Mouse (Mus musculus) common myeloid progenitor, adult 5-6 weeks (primary cell): ENCODE results near the gene Ticam1. TPM values are rescaled to one million over a fixed set of nuclear protein-coding genes. Genes with fewer than 3 reads are reported as not detected.

Source experiments
- ATAC-seq: replicated peaks from 2 replicates; pipeline ENCODE4 v1.8.0; 2016; ENCODE audit warnings: low read depth, mild to moderate bottlenecking, moderate TSS enrichment, inconsistent platforms; ENCODE audit not compliant: poor library complexity, severe bottlenecking
- total RNA-seq: library from RNA; stranded (forward); fragments of 200-1000, 187-1606 nt; gene quantifications from 2 replicates; pipeline ENCODE4 v1.2.3, GENCODE M21; 2017

The Ticam1 gene
- 4.1 and 4.6 TPM in 2 replicates for total RNA-seq

DNA sequence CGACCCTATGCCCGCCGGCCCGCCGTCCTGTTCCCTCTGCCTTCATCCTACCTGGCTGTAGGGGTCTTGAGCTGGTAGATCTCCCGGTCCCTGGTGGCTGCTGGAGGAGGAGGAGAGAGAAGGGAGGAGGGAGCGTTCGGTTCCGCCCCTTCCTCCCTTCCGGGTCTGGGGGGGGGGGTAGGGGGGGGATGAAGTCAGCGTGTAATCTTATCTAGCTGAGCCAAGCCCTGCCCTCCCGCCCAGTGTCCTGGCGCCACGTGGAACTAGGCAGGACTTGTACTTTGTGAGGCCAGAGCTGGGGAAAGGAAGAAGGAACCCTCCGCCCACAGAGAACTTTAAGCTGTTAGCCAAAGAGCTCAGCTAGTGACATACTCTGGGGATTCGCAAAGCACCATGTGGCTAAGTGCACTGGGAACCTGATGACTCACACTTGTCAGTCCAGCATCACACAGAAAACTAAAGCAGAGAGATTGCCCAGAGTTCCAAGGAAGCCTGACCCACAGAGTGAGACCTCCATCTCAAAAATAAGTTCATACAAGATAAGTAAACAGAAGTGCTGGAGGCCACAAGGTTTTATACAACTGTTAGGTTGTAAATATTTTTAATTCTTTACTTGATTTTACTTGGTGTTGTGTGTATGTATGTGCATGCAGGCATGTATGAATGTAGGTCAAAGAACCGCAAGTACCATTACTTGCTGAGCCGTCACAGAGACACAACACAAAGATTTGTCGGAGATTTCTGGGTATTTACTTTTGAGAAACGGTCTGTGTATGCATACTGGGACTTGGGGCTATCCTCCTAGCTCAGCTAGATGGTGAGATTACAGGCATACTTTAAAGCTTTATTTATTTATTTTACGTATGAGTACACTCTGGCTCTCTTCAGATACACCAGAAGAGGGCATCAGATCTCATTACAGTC lies at the start of gene Ticam1:
Ticam1 (minus strand) TSS at position 144 of the 924 bp plus-strand sequence.
- peak; percentile 92 for ATAC-seq

DNA sequence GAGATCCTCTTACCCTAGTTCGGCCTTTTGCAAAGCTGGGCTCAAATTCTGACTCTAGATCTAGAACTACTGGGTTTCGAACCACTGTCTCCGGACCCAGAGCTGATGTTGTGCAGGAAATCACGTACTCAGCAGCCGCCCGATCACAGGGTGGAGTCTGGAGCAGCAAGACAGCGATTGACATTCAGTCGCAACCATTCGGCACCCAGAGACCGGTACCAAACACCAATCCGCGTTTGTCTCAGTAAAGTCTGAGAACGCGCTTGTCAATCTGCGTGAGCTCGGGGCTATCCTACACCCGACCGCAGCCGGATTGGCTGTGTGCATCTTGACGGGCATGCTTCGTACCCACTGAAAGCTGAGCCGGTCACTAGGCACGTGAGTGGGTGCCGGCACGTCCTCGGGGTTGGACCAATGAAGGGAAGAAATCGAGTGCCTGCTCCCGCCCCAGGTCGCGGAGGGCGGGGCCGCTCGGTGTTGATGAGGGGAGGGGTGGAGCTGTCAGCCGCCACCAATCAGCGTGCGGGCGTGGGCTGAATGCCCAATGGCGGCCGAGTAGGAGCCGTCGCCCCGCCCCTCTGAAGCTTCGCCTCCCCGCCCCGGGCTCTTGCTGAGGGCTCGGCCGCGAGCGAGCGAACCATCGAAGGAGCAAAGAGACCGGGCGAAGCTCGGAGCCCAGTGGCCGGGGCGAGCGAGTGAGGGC lies 49.0 kb upstream of the Ticam1 start, which contains the start of gene Kdm4b:
Kdm4b (plus strand) TSS at position 613 of the 703 bp plus-strand sequence.
- ATAC-seq, result peak; percentile 95

DNA sequence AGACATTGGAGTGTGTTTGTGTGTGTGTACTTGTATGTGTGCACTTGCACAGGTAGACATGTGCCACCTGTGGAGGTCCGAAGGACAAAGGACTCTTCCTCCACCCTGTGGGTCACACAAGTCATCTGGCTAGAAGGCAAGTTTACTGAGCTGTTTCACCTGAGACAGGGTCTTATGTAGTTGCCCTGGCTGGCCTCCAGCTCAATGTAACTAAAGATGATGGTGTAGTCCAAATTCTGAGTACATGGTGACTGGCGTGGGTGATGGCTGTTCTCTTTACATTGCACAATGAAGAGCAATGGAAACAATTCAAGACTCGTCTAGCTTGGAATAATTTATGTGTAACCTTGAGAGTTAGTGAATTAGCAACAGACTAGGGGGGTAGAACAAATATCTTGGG lies 47.8 kb upstream of the Ticam1 start:
- ATAC-seq, result no peak

DNA sequence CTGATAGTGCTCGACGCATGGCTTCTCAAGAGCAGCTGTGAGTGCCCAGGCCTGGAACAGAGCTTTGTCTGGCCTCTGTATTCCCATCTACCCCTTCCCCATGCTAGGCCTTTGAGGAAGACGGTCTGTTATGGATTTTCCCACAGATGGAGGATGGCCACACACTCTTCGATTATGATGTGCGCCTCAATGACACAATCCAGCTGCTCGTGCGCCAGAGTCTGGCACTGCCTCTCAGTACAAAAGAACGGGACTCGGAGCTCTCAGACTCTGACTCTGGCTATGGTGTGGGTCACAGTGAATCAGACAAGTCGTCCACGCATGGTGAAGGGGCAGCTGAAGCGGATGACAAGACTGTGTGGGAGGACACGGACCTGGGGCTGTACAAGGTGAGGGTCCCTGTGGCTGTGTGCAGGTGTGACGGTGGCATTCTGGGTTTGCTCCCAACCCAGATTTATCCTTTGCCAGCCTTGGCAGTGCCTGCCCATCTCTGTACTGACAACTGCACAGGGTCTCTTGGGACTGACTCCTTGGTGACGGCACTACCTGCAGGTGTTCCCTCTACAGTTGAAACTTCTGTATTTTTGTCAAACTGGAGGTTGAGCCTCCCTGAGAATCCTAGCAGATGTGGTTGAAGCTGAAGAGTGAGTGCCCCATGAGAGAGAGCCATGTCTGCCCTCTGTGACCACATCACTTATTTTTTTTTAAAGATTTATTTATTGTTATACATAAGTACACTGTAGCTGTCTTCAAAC lies 32.8 kb upstream of the Ticam1 start:
- no peak for ATAC-seq

DNA sequence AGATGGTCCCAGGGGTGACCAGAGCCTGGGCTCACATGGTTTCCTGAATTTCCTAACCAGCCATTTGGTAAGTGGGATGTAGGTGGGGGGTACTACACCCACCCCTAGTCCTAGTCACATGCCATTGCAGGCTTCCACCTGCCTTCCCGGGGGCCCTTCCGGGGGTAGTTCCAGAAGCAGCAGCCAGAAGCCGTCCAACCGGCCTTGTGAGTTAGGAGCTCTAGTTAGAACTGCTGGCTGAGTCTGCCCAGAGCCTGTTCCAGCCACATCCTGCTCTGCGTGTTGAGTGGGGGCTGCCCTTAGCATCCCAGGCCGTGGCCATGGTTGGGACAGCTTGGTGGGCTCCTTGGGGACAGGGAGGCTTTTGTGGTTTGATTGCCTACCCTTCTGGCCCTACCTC lies 31.5 kb upstream of the Ticam1 start:
- no peak for ATAC-seq

DNA sequence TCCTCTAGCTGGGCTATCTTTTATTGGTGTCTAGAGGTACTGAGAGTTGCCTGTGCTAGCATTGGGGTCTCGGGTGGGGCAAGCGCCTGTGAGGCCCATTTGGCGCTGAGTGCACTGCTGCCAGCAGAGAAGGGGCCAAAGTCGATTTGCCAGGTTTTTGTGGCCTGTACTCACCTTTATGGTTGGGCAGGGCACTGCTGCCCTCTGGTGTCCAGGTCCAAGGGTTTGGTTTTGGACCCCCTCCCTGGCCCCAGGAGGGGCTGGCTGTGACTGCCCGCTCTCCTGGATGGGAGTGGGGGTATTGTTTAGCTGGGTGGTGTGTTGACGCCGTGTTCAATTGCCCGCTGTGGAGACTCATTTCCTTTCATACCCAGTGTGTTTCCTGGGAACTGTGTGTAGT lies 29.2 kb upstream of the Ticam1 start:
- no peak for ATAC-seq

DNA sequence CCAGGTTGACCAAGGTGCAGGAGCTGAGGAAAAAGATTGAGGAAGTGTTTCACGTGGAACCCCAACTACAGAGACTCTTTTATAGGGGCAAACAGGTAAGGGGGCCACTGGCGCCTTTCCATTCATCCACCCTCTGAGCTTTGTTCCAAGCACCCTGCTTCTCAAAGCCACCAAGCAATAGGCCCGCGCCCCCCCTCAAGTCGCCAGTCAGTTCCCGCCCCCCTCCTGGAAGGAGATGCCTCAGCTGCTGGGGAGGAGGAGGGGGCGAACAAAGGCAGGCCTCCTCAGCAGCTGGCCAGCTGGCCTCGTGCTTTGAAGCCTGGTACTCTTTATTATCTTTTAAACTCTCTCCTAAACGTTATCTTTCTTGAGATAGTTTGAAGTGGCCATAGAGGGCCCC lies 28.6 kb upstream of the Ticam1 start:
- no peak for ATAC-seq

DNA sequence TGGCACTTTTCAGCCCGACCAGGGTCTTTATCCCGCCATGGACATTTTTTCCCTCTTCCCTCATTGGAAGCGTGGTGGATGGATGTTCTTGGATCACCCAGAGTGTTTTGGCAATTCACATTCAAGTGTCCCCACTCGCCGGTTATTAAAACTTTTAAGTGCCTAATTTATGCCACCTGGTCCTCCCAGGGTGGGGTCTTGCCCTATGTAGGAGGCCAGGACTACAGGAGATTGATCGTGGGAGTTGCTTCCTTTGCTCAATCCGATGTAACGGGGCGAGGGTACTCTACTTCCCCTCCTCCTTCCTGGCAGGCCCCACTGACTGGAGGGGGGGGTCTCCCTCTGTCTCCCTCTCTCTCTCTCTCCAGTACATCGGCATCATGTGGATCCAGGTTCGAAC lies 28.1 kb upstream of the Ticam1 start:
- ATAC-seq, result no peak

DNA sequence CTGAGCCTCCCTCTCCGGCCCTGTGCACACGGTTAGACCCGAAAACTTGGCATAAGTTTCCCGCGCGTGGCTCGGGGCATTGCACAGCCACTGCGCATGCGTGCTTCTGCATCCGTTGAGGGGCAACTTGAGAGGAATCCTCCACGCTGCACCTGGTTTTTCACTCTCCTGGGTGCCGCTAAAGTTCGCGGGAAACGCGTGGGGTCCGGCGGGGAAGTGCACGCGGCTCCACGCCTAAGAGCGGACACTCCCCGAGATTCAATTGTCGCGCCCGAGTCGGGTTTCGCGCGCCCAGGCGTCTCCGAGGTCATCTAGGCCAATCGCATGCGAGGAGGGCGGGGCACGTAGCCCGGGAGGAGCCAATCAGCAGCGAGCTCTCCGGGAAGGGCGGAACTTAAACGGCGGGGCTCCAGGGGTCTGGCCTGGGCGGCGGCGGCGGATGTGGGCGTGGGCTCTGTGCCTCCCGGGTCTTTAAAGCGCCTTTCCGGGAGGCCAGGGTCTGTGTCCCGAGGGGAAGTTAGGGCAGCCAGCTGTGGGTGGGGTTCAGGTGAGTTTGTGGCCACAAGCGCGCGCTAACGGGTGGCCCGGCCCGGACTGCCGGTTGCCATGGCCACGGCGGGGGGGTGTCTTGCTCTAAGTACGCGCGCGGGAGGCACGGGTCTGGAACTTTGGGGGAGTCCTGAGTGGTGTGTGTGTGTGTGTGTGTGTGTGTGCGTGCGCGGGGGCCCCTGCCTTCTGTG lies 27.4 kb upstream of the Ticam1 start:
- peak; percentile 86 for ATAC-seq

DNA sequence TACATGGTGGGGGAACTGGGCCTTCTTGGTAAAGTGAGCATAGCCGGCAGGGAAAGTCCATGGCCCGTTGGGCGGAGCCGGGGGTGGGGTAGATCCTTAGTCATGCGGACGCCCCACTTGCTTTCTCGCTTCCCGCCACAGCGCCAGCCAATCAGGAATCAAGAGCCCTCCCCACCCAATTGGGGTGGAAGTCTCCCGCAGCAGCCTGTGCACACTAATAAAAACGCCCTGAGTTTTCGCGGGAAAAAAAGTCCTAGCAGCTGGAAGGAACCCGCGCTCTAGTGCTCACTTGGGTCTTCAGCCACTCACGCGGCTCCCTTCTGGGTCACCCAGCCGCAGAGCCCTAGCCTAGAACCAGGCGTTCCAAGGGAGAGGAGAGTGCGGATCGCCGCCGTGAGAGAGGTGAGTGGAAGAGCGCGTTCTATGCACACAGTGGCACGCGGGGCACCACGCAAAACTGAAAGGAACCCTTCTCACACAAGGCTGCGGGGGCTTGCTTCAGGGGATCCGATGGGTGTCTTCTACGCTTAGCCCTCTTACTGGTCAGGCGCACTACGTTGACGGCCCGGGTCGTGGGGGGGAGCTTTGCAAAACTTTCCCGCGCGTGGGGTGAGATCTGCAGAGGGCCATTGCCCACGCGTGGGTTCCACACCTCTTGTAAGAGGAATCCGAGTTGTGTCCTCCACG lies 26.7 kb upstream of the Ticam1 start, which contains the start of gene Uhrf1:
Uhrf1 (plus strand) TSS at position 162 of the 687 bp plus-strand sequence.
- peak; percentile 82 for ATAC-seq

DNA sequence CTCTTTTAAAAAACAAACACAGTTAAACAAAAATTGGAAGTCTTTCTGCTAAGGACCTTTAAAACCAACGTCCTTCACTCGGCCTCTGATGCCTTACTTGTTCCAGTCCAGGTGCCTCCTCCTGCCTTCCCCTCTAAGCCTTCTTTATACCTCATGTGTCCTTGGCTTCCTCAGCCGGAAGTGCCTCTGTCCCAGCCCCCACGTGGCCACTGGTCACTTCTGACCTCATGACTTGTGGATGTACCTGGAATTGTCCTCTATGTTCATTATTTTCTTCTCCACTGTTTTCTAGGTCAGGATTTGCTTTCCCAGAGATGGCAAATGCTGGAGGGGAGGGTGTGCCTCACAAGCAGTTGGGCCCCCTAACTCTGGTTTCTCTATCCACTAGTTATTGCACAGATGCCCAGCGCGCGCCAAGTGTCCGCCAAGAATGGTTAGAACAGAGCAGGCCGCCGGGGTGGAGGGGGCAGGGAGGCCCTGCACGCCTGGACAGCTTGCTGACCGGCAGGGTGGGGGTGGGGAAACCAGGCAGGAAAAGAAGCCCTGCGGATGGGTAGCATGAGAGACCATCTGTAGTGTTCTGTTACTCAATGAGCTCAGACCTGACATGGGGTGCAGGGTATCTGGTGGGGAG lies 25.9 kb upstream of the Ticam1 start:
- peak; percentile 3 for ATAC-seq

DNA sequence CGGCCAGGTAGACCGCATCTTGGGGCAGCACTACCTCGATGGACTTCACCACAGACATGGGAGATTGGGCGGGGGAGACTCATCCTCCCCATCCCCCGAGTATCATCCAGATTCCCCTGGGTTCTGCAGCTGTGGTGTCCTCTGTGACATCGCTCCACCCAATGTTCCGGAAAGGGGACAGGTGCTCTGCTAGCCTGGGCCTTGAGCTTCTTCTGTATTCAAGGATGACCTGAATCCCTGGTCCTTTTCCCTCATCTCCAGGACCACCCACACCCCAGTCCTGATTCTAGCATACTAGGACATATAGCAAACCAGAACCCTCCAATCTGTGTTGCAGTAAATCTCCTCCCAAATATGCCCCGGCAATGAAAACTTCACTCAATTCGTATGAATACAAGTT lies 23.6 kb upstream of the Ticam1 start, which contains the start of gene Arrdc5:
Arrdc5 (minus strand) TSS at position 101 of the 400 bp plus-strand sequence.
- no peak for ATAC-seq

DNA sequence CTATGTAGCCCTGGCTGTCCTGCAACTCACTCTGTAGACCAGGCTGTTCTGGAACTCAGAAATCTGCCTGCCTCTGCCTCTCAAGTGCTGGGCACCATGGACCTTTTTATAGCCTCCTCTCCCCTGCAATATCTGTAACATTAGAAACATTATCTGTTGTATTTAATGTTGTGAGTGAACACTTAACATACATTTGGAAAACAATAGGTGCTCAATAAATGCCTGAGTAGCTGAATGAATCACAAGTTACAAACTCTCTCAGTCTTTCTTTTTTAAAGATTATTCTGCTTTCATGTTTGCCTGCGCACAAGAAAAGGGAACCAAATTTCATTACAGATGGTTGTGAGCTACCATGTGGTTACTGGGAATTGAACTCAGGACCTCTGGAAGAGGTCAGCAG lies 21.7 kb upstream of the Ticam1 start:
- no peak for ATAC-seq

DNA sequence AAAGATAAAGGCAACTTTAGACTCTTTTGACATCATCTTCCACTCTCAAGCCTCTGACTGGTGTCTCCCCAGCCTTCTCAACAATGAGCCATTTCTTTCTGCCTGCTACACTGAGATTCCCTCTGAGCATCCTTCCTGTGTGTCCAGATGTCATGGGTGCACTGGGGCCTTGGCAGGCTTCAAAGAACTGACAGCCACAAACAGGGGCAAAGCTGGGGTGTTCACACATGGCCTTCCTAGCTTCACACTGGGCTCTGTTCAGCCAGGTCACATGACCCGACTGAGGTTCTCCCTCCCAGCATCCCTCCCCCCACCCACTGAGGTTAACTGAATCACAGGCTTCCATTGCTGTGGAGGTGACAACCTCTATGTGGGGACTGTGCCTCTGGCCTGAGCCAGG lies 19.6 kb upstream of the Ticam1 start:
- ATAC-seq, result no peak

DNA sequence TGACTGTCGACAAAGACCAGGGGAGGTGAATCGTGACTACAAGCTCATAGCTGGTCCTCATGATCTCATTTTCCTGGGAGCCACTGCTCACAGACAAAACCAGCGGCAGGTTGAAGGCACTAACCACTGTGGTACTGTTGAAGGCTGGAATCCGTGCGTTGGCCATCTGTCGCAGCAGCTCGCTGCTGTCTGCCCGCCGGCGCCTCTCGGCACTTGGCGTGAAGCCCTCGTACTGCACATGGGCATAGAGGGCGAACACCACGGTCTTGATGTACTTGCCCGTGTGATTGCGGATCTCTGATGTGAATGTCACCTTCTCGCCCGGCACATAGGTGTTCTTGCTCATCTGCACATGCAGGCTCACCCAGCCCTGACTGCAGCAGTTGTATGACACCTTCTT lies 17.7 kb upstream of the Ticam1 start:
- no peak for ATAC-seq

DNA sequence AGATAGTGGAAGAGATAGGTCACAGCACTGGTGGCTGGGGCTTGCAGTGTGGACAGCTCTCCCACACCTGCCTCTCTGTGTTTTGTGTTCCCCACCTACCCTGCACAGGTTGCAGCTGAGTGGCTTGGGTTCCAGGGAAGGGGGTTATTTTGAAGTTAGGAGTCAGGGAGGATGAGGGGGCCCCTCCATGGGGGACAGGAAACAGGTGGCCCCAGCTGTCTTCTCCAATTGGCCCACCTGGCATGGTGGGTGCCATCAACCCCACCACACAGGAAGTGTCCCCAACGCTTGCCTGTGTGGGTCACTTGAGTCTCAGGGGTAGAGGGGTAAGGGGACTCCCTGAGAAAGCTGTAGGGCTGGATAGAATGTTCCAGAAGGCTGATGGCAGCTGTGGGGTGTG lies 16.7 kb upstream of the Ticam1 start:
- no peak for ATAC-seq

DNA sequence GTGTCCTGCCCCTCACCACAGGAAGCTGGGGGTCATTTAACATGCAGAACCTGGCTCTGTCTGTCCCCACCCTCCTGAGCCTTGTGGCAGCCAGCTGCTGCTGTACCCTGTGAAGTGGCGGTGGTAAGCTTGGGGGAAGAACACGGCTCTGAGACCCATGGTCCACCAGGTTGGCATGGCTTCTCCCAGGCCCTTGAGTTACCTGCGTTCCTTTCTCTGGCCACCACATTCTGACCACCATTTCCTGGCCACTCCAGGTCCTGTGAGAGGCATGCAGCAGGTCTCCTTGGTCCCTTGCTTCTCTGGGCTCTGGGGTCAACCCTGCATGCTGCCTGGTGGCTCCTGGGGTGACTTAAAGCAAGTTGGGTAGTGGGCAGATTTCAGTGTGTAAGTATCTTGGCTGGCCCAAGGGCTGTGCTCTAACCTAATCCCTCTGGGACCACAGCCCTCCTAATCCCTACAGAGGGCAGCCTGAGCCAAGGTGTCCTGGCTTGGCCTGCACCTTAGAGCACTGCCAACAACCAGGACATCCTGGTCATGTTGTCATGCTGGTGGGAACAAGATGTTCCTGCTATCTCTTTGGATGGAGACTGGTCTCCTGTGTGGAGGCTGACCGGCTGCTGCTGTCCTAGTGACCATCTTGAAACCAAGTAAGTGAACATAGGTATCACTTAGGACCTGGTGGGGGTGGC lies 16.1 kb upstream of the Ticam1 start, which contains the start of gene Plin3:
Plin3 (minus strand) TSS at position 343 of the 692 bp plus-strand sequence.
- ATAC-seq, result no peak
